Mouse (Mus musculus): Measurements from ENCODE around the gene Exoc6b. TPM values are rescaled to one million over a fixed set of nuclear protein-coding genes. Genes with fewer than 3 reads are reported as not detected.

The Exoc6b gene
- polyA plus RNA-seq, 1 experiment from 2014 or later: 39.0 TPM

DNA sequence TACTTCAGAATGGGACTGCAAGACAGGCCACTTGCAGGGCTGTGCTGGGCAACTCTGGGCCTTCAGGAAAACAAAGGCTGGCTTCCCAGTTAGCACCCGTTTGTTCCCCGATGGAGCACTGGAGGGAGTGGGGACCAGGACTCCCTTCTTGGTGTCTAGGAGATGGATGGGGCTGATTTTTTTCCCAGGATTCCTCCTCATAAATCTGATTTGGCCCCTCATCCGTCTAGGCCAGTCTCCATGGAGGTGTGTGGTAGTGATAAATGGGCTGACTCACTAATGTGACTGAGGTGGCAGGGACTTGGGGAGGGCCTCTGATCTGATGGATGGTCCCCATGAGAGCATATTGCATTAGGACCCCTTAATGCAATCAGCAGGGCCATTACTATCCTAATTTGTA lies 470.6 kb downstream of the Exoc6b start:
- no peaks in the 10 kb centered on the region for H3K36me3 ChIP-seq (ENCODE audit: control insufficient read depth, insufficient read depth, low read length)
- H3K9me3 ChIP-seq (replicated peaks; ENCODE audit: control insufficient read depth, low read length): no peaks in the 10 kb centered on the region
- H3K4me2 ChIP-seq (ENCODE audit: low read length): no peak overlapping the region
- DNase-seq (ENCODE audit: low spot score): no peak
- no peak overlapping the region for H3K9ac ChIP-seq (ENCODE audit: low read length)
- no peaks in the 10 kb centered on the region for H3K27me3 ChIP-seq (replicated peaks; ENCODE audit: control insufficient read depth, insufficient read depth, low read length)
- H3K4me1 ChIP-seq (ENCODE audit: control insufficient read depth, insufficient read depth, low read length): no peaks in the 10 kb centered on the region
- H3K27ac ChIP-seq (ENCODE audit: low read depth, low read length): no peak overlapping the region
- no peak overlapping the region for H3K4me3 ChIP-seq (ENCODE audit: low read depth, low read length)
- no peak for ATAC-seq
- WGBS: 93% methylated on average over 3 of the region's 3 CpGs

DNA sequence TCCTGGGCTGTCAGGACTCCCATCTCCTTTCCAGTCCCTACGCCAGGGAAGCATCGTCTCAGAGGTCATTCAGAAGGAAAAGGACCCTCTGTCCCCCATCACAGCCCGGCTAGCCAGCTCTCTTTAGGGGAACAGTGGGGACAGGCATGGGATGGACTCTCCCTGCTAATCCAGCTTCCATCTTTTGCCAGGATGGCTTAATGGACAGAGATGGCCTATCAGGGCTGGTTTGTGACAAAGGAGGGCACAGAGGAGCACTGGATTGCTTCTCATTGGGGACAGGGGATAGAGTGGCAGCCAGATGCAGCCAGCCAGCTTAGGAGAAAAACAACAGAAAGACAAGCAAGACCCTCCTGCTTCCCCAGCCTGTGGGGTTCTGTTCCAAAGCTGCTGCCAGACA lies 474.7 kb downstream of the Exoc6b start:
- 21% methylated on average over 3 of the region's 3 CpGs for WGBS
- Histone ChIP-seq H3K9me3 (replicated peaks; ENCODE audit: control insufficient read depth, low read length) (no peaks in the 10 kb centered on the region), H3K4me1 (ENCODE audit: control insufficient read depth, insufficient read depth, low read length) (no peaks in the 10 kb centered on the region), H3K27ac (ENCODE audit: low read depth, low read length) (no peak overlapping the region), H3K27me3 (replicated peaks; ENCODE audit: control insufficient read depth, insufficient read depth, low read length) (peaks cover 9% of the 10 kb centered on the region), H3K4me3 (ENCODE audit: low read depth, low read length) (no peak overlapping the region), H3K36me3 (ENCODE audit: control insufficient read depth, insufficient read depth, low read length) (no peaks in the 10 kb centered on the region), H3K4me2 (ENCODE audit: low read length) (no peak overlapping the region), H3K9ac (ENCODE audit: low read length) (no peak overlapping the region)
- no peak for ATAC-seq
- no peak for DNase-seq (ENCODE audit: low spot score)

DNA sequence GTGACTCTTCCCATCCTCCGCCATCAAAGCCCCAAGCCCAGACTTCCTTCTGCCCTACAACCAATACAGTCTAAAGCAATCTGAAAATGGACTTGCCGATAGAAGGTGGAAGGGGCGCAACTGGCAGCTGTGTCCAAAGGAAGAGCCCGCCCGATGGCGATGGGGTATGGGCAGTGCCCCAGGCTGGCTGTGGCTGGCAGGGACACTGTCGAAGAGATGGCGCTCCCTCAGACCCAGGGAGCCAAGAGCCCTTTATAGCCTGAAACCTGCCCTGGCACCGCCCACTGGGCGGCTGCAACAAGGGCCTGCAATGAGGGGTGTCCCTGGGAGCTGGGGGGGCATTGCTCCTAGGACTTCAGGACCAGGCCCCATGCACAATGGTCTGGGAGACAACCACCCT lies 475.6 kb downstream of the Exoc6b start, which contains the start of gene Cyp26b1:
TSS of gene Cyp26b1 (minus strand) at position 216 of the 400 bp plus-strand sequence.
- WGBS: 79% methylated on average over 9 of the region's 10 CpGs
- no peaks in the 10 kb centered on the region for H3K9me3 ChIP-seq (replicated peaks; ENCODE audit: control insufficient read depth, low read length)
- no peak within 1 kb of the TSS for H3K9ac ChIP-seq (ENCODE audit: low read length)
- DNase-seq (ENCODE audit: low spot score) (no peak), ATAC-seq (no peak)
- no peak within 1 kb of the TSS for H3K4me2 ChIP-seq (ENCODE audit: low read length)
- H3K4me3 ChIP-seq (ENCODE audit: low read depth, low read length): no peak within 1 kb of the TSS
- H3K4me1 ChIP-seq (ENCODE audit: control insufficient read depth, insufficient read depth, low read length): no peaks in the 10 kb centered on the region
- H3K27me3 ChIP-seq (replicated peaks; ENCODE audit: control insufficient read depth, insufficient read depth, low read length): peaks cover 19% of the 10 kb centered on the region
- no peaks in the 10 kb centered on the region for H3K36me3 ChIP-seq (ENCODE audit: control insufficient read depth, insufficient read depth, low read length)
- no peak within 1 kb of the TSS for H3K27ac ChIP-seq (ENCODE audit: low read depth, low read length)

DNA sequence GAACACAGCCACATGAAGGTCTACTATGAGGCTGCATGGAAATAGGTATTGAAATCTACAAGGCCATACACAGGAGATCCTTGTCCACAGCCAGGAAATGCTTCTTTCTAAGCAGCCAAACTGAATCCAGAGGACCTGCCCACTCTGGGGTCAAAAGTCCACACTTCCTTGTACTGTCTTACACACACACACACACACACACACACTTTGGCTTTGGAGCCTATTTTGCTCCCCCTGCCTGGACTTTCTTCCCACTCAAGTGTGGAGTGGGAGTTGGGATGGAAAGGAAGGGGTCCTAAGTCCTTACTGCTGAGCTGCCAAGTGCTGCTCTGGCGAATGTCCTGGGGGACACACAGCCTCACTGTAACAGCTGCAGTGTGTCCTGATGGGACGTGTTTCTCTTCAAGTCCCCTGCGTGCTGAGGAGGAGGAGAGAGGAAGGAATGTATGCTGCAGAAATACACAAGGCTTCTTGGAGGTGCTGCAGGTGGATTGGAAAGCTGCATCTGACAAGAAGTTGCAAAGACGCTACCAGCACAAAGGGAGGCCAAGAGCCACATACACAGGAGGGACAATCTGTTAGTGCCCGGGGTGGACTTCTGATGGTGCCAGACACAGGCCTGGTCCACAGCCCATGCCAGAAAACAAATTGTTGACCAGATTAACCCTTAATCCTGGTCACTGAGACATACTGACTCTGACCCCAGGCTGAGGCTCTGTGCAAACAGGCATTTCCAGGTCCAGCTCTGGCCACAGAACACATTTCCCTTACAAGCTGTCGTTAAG lies 478.2 kb downstream of the Exoc6b start:
- H3K4me3 ChIP-seq (ENCODE audit: low read depth, low read length): no peak overlapping the region
- no peak overlapping the region for H3K4me2 ChIP-seq (ENCODE audit: low read length)
- H3K9me3 ChIP-seq (replicated peaks; ENCODE audit: control insufficient read depth, low read length): no peaks in the 10 kb centered on the region
- H3K36me3 ChIP-seq (ENCODE audit: control insufficient read depth, insufficient read depth, low read length): no peaks in the 10 kb centered on the region
- H3K4me1 ChIP-seq (ENCODE audit: control insufficient read depth, insufficient read depth, low read length): peaks cover 12% of the 10 kb centered on the region
- H3K27me3 ChIP-seq (replicated peaks; ENCODE audit: control insufficient read depth, insufficient read depth, low read length): peaks cover 42% of the 10 kb centered on the region
- H3K27ac ChIP-seq (ENCODE audit: low read depth, low read length): no peak overlapping the region
- DNase-seq (ENCODE audit: low spot score): no peak
- no peak overlapping the region for H3K9ac ChIP-seq (ENCODE audit: low read length)
- no peak for ATAC-seq
- 64% methylated on average over 6 of the region's 6 CpGs for WGBS

DNA sequence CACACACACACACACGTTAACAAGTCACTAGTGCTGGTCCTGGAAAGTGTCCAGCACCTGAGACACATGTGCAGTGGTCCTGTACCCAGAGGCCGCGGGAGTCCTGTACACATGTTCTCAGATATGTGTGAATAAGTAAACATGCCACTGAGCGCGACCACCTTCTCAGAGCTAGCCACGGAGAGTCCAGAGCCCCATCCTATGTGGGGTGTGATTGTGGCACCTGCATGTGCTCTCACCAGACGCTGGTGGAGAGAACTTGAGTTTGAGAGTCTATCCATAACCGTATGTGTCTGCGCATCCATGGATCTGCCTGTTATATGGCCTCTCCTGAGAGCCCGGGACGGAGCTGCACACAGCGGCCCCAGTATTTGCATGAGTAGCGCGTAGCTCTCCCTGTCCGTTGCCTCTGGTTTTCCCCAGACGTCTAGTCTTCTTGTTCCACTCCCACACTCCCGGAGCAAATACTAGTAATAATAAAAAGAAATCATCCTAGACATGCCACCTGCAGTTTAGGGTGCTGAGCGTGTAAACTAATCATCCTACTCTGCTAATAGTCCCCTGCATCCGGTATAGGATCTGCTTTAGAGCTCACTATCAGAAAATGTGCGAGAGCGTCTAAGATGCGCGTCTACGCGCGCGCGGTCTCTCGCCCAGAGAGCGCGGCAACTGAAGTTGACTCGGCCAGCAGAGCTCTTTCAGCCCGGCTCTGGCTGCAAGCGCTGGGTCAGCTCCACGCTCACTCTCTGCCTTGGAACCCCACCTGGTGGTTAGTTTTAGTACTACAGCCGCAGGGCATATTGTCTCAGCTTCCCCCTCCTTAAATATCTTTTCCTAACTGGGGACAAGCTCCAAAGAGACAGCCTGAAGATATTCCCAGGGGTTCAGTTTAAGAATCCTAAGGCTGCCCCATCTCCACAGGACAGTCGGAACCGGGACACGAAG lies 479.3 kb downstream of the Exoc6b start:
- H3K4me3 ChIP-seq (ENCODE audit: low read depth, low read length): peak overlapping the region; percentile 39
- H3K27me3 ChIP-seq (replicated peaks; ENCODE audit: control insufficient read depth, insufficient read depth, low read length): peaks cover 53% of the 10 kb centered on the region
- H3K4me2 ChIP-seq (ENCODE audit: low read length): peak overlapping the region; percentile 86
- ATAC-seq (peak; percentile 66), DNase-seq (ENCODE audit: low spot score) (peak; percentile 88)
- no peaks in the 10 kb centered on the region for H3K9me3 ChIP-seq (replicated peaks; ENCODE audit: control insufficient read depth, low read length)
- no peak overlapping the region for H3K9ac ChIP-seq (ENCODE audit: low read length)
- WGBS: 4% methylated on average over 39 of the region's 39 CpGs
- no peak overlapping the region for H3K27ac ChIP-seq (ENCODE audit: low read depth, low read length)
- H3K36me3 ChIP-seq (ENCODE audit: control insufficient read depth, insufficient read depth, low read length): no peaks in the 10 kb centered on the region
- peaks cover 17% of the 10 kb centered on the region for H3K4me1 ChIP-seq (ENCODE audit: control insufficient read depth, insufficient read depth, low read length)

DNA sequence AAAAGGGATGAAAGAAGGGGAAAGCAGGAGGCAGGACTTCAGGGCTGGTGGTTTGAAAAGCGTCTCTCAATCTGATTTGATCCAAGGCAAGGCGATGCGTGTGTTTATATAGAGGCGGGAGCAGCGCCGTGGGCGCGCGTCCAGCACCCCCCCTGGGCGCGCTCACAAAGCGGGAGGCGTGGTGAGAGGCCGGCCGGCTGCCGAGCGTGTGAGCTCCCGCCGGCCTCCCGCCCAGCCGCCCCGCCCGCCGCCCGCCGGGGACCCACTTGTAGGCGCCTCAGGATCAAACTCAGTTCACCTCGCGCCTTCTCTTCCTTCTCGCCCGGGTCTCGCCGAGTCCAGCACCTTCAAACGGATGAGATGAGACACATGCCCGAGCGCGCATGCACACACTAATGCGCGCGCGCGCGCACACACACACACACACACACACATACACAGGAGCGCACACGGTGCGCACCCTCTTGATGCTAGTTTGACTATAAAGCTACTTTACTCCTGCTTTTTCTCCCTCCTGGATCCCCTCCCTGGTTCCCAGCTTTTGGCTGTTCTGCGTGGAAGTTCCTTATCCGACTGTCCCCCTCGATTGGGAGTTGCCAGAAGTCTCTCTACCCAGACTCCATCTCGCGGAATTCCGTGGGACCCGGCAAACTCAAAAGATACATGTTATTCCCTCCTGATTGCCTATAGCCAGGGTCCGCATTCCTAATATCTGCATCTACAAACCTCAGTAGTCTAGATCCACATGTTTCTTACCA lies 480.2 kb downstream of the Exoc6b start:
- Histone ChIP-seq H3K36me3 (ENCODE audit: control insufficient read depth, insufficient read depth, low read length) (no peaks in the 10 kb centered on the region), H3K9me3 (replicated peaks; ENCODE audit: control insufficient read depth, low read length) (no peaks in the 10 kb centered on the region), H3K4me1 (ENCODE audit: control insufficient read depth, insufficient read depth, low read length) (peaks cover 25% of the 10 kb centered on the region), H3K4me2 (ENCODE audit: low read length) (peak overlapping the region; percentile 86), H3K4me3 (ENCODE audit: low read depth, low read length) (peak overlapping the region; percentile 39), H3K27ac (ENCODE audit: low read depth, low read length) (no peak overlapping the region), H3K9ac (ENCODE audit: low read length) (peak overlapping the region; percentile 45; the same call in 1 of the 2 replicates), H3K27me3 (replicated peaks; ENCODE audit: control insufficient read depth, insufficient read depth, low read length) (peaks cover 63% of the 10 kb centered on the region)
- ATAC-seq (peak; percentile 19), DNase-seq (ENCODE audit: low spot score) (peak; percentile 65)
- WGBS: under 1% methylated on average over 47 of the region's 54 CpGs

DNA sequence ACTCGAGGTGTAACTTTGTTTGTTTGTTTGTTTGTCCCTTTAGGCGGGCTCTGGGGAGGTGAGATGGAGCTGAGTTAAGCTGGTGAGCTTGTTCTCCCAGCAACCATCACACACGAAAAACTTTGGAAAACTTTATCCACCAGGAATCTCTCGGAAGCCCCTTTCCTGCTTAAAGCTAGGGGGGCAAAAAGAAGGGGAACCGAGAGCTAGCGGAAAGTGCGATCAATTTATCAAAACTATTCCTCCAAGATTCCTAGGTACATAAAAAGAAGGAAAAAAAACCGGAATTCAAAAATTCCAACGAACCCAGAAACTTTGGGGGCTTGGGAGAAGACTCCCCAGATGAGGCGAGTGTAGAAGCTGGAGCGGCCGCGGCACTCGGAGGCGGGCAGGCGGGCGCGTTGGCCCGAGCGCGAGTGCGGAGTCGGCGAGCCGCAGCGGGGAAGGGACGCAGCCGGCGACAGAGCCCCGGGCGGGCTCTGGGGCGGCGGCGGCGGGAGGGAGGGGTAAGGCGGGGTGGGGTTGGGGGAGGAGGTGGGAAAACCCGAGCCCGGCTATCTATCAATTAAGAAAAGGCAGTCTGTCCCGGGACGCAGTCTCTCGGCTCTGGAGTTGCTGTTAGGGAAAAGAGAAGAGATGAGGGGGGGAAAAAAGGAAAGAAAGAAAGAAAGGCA lies 481.0 kb downstream of the Exoc6b start:
- H3K27me3 ChIP-seq (replicated peaks; ENCODE audit: control insufficient read depth, insufficient read depth, low read length): peaks cover 70% of the 10 kb centered on the region
- ATAC-seq (no peak), DNase-seq (ENCODE audit: low spot score) (peak; percentile 36)
- H3K4me2 ChIP-seq (ENCODE audit: low read length): peak overlapping the region; percentile 86
- WGBS: under 1% methylated on average over 39 of the region's 41 CpGs
- H3K36me3 ChIP-seq (ENCODE audit: control insufficient read depth, insufficient read depth, low read length): no peaks in the 10 kb centered on the region
- no peaks in the 10 kb centered on the region for H3K9me3 ChIP-seq (replicated peaks; ENCODE audit: control insufficient read depth, low read length)
- peaks cover 32% of the 10 kb centered on the region for H3K4me1 ChIP-seq (ENCODE audit: control insufficient read depth, insufficient read depth, low read length)
- peak overlapping the region; percentile 39 for H3K4me3 ChIP-seq (ENCODE audit: low read depth, low read length)
- H3K9ac ChIP-seq (ENCODE audit: low read length): peak overlapping the region; percentile 45; the same call in 1 of the 2 replicates
- H3K27ac ChIP-seq (ENCODE audit: low read depth, low read length): no peak overlapping the region

DNA sequence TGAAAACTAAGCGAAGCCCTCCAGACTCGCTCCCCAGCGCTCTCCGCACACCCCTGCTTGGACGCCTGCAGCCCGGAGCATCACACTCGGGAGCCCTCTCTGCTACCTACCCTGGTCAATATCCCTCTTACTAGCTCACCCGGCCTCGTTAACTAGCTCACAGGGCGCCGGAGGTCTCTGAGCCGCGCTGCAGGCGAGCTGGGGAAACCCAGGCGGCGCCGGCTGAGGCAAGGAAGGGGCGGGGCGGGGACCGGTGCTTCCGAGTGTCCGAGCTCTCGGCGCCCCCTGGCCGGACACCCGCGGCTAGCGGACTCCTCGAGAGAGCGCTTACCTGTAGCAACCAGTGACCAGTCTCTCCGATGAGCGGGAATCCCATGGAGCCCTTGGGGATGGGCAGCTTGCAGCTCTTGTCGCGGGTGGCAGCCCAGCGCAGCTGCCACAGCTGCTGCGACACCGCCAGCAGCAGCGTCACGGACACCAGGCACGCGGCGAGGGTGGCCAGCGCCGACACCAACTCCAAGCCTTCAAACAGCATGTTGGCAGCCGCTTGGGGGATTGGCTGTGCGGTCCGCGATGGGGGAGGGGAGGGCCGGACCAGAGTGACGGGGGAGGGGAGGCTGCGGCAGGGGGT lies 481.7 kb downstream of the Exoc6b start:
- ATAC-seq (no peak), DNase-seq (ENCODE audit: low spot score) (peak; percentile 41)
- H3K4me3 ChIP-seq (ENCODE audit: low read depth, low read length): peak overlapping the region; percentile 39
- H3K36me3 ChIP-seq (ENCODE audit: control insufficient read depth, insufficient read depth, low read length): no peaks in the 10 kb centered on the region
- peak overlapping the region; percentile 45 for H3K9ac ChIP-seq (ENCODE audit: low read length)
- H3K27ac ChIP-seq (ENCODE audit: low read depth, low read length): no peak overlapping the region
- peaks cover 78% of the 10 kb centered on the region for H3K27me3 ChIP-seq (replicated peaks; ENCODE audit: control insufficient read depth, insufficient read depth, low read length)
- peaks cover 35% of the 10 kb centered on the region for H3K4me1 ChIP-seq (ENCODE audit: control insufficient read depth, insufficient read depth, low read length)
- under 1% methylated on average over 48 of the region's 51 CpGs for WGBS
- H3K9me3 ChIP-seq (replicated peaks; ENCODE audit: control insufficient read depth, low read length): no peaks in the 10 kb centered on the region
- H3K4me2 ChIP-seq (ENCODE audit: low read length): peak overlapping the region; percentile 86

Measured in forebrain, embryonic 14.5 days (tissue).